Mouse (Mus musculus): Measurements from ENCODE around the gene Ccdc130. TPM values are rescaled to one million over a fixed set of nuclear protein-coding genes. Genes with fewer than 3 reads are reported as not detected.

Gene Ccdc130
- total RNA-seq, 2 experiments from 2014 or later, result 9.6 to 10.1 TPM

GRCm38 (mm10) chr8:84241821-84242220, 28.4 kb downstream of the Ccdc130 start:
- intact Hi-C loops (cut with DNase I; ENCODE audit: low total_unique reads), result no loop called here
- DNase-seq, result no peak

DNA sequence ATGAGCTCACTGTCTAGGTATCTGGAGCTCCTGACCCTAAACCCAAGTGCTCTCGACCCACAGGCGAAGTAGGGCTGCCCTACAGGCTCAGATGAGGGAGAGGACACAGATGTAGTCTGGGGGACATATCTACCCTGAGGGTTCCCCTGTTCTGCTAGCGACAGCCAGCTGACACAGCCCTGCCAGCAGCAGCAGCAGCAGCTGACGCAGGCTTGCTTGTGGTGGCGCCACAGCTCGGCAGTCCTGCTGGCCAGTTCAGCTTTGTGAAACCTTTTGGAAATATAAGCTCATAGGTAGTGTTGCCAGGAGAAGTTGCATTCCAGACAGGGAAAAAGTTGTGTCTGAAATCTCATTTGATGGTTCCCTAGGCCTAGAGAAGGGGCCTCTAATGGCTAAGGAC, 29.0 kb downstream of the Ccdc130 start:
- intact Hi-C loops (cut with DNase I; ENCODE audit: low total_unique reads), result no loop called here
- DNase-seq, result no peak

DNA sequence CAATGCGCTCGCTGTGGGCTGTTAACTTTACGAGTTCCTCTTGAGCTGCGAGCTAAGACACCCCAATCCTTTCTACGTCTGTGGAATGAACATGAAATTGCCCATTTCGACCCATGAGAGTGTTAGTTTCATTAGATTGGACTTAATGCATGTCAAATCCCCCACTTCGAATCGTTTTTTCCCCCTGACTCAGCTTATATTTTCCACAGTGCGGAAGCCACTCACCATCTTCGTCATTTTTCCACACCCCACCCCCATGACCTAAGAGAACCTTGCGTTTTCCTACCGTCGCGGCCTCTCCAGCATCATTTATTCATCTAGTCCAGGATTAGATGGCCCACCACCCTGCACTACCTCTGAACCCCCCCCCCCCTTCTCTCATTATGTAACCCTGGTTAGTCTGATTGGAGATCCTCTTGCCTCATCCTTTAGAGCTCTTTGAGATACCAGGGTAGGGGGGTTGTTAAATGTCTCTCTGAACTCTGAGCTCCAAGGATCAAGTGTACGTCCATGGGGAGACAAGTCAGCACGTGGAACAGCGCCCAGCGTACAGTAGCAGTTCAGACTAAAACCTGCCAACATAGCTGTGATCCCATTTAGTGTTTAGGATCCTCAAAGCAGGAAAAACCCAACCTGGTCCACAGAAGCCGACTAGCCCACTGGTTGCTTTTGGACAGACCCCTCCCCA, 32.5 kb downstream of the Ccdc130 start:
- intact Hi-C loops (cut with DNase I; ENCODE audit: low total_unique reads), result no loop called here
- DNase-seq, result no peak

DNA sequence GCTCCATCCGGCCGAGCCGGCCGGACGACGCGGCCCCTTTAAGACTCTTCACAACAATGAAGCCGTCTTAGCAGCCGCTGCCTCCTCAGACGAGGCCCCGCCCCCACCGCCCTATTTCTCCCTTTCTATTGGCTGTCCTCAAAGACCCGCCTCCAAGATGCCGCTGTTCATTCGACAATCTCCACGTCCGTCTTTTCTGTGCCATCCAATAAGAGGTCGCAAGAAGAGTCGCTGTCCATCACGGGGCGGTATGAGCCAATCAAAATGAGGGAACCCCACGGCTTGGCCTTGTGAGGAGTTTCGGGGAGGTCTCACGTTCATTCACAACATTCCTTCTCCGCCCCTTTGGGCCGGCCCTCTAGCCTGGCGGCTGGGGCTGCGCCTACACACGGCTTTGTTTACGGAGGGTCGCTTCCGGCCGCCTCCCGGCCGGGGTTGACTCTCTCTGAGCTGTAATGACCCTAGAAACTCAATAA, 33.1 kb downstream of the Ccdc130 start, which contains the start of gene Zswim4:
Gene Zswim4, minus strand, starts transcription at position 58 of the 476 bp plus-strand sequence.
- intact Hi-C loops (cut with DNase I; ENCODE audit: low total_unique reads), result no loop called here

DNA sequence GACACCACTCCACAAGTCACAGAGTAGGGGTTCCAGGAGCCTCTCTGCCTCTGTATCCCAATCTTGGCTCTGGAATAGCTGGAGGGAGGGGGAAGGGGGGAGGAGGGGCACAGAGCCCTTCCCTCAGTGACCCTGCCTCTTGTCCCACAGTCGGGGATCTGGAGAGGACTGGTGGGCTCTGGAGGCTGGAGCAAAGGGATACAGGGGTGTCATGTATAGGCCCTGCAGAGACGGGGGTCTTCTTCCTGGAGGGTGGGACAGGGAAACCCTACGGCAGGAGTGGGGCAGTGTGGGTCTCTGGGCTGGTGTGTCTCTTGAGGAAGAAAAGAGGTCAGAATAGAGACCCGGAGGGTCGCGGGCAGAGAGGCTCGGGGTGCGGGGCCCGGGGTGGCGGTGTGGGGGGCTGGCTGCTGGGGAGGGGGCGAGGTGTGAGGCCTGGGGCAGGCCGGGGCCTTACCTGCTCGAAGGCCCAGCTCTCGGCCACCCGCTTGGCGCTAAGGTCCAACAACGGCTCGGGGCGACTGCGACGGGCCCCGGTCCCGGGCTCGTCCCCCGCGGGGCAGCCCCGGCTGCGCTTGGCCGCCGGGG, 33.7 kb downstream of the Ccdc130 start:
- intact Hi-C loops (cut with DNase I; ENCODE audit: low total_unique reads), result no loop called here
- DNase-seq, result no peak

More for the DNA sequence above, 33.1 kb downstream of the Ccdc130 start, which contains the start of gene Zswim4:
- DNase-seq, result peak; percentile 96

DNA sequence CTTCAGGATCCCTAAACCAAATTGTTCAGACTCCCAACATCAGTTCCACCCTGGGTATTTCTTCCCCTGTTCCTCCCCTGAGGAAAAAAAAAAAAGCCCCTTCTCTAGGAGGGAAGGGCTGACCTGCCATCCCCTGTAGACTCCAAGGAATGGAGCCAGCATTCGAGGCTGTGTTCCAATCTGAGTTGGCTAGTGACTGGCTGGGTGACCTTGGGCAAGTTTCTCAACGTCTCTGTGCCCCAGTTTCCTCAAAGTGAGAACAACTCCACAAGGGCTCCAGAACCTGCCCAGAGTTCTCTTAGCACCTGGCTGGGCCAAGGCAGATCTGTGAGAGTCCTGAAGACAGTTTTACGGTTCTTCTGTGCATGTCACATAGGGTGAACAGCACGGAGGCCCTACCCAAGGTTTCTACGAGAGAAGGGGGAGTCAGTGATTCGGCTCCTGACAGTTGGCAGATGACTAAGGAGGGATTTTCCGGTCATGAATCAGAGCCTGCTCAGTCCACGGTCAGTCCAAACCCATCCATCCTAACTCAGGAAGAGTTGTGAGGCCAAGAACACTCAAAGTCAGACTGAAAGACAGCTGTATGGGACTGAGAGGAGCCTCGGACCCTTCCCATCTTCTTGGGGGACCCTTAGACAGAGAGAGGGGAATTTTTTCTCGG, 34.3 kb downstream of the Ccdc130 start:
- intact Hi-C loops (cut with DNase I; ENCODE audit: low total_unique reads), result no loop called here
- DNase-seq, result no peak

DNA sequence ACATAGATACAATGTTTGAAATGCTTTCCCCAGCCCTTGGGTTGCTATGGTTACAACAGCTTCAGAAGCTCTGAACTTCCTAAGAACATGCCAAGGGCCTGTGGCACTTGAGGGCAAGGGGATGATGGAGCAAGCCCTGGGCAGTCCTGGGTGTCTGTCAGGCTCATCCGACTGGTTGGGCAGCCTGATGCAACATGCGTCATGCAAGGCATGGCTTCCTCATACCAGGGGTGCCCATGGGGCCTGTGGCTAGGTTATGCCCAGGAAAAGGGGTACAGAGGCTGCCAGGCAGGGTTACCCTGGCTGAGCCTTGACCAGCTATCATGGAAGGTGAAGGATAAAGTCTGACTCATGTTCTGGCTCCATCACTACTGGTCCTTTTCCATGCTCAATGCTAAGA, 37.1 kb downstream of the Ccdc130 start:
- DNase-seq, result no peak
- intact Hi-C loops (cut with DNase I; ENCODE audit: low total_unique reads), result no loop called here

- no peak for DNase-seq
- intact Hi-C loops (cut with DNase I; ENCODE audit: low total_unique reads), result no loop called here
These were observed 39.4 kb downstream of the Ccdc130 start for GRCm38 (mm10) chr8:84230735-84231134.

- no peak for DNase-seq
These were observed 46.7 kb downstream of the Ccdc130 start for GRCm38 (mm10) chr8:84223322-84224029.

GRCm38 (mm10) chr8:84222566-84223165, 47.5 kb downstream of the Ccdc130 start:
- DNase-seq, result no peak
- intact Hi-C loops (cut with DNase I; ENCODE audit: low total_unique reads), result loop anchor here (5.0 kb wide), 1 partner anchor 40 kb away; no protein-coding TSS in a partner anchor

More at GRCm38 (mm10) chr8:84223322-84224029, 46.7 kb downstream of the Ccdc130 start:
- intact Hi-C loops (cut with DNase I; ENCODE audit: low total_unique reads), result loop anchor here (5.0 kb wide), 1 partner anchor 41 kb away; no protein-coding TSS in a partner anchor

DNA sequence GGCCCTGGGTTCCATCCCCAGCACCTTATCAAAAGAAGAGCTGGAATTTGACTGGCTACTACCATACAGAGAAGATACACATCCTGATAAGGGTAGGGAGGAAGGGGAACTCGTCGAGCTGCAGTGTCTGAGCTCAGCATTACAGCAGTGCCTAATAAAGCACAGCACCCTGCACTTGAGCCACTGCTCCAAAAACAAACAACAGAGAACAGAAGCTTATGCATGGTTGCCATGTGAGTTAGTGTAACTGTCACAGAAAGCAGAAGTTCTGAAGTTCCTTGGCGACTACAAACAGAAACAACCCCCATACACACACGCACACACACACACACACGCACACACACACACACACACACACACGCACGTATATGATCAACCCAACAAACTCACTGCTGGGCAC, 50.1 kb downstream of the Ccdc130 start:
- intact Hi-C loops (cut with DNase I; ENCODE audit: low total_unique reads), result loop anchor here (5.0 kb wide), 1 partner anchor 38 kb away; no protein-coding TSS in a partner anchor
- DNase-seq, result no peak

GRCm38 (mm10) chr8:84218143-84218542, 52.0 kb downstream of the Ccdc130 start:
- no peak for DNase-seq
- intact Hi-C loops (cut with DNase I; ENCODE audit: low total_unique reads), result no loop called here

DNA sequence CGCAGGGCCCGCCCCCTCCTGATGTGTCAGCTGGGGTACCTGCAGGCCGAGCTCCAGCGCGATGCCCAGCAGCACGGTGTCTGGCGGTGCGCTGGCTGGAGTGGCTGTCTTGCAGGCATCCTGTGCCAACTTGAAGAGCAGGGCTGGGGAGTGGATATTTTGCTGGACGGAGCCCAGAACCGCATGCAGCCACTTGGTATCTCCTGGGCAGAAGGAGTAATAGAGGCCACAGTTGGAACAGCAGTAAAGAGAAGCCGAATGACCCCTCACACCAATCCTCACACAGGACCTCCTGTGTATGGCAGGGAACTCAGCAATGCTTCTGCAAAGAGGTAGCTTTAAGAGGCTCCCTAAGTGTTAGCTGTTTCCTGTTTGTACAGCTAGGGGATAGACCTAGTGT, 53.0 kb downstream of the Ccdc130 start:
- intact Hi-C loops (cut with DNase I; ENCODE audit: low total_unique reads), result no loop called here

GRCm38 (mm10) chr8:84213277-84213676, 56.9 kb downstream of the Ccdc130 start:
- no peak for DNase-seq
- intact Hi-C loops (cut with DNase I; ENCODE audit: low total_unique reads), result no loop called here

More for the DNA sequence above, 53.0 kb downstream of the Ccdc130 start:
- DNase-seq, result no peak

DNA sequence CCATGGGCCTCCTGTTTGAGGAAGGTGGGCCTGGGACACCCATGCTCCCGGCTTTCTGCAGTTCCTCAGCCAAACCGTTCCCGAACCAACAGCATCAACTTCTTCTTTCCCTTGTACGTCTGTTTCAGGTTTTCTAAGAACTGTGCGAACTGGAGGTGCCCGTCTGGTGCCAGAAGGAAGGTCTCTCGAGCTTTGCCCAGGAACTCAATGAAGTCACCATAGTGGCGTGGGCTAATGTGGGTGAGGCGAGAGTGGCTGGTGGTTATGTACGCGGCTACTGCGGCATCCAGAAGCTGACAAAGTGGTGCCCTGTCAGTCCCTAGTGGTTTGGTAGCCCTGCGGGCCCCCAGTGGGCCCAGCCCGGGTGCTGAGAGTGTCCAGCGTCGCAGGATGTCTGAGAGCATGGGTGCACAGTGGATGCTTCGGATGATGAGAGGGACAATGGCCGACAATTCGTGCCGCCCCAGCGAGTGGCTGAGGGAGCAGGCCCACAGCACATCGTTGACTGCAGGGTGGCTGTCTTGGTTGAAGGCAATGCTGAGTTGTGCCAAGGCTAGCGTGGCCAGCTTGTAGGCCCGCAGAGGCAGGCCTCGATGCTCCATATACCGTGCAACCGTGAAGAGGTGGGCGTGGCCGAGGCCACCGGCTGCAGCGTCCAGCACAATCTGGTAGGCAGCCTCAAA, 58.2 kb downstream of the Ccdc130 start:
- DNase-seq, result no peak
- intact Hi-C loops (cut with DNase I; ENCODE audit: low total_unique reads), result loop anchor here (2.0 kb wide), 1 partner anchor 25 kb away; no protein-coding TSS in a partner anchor

DNA sequence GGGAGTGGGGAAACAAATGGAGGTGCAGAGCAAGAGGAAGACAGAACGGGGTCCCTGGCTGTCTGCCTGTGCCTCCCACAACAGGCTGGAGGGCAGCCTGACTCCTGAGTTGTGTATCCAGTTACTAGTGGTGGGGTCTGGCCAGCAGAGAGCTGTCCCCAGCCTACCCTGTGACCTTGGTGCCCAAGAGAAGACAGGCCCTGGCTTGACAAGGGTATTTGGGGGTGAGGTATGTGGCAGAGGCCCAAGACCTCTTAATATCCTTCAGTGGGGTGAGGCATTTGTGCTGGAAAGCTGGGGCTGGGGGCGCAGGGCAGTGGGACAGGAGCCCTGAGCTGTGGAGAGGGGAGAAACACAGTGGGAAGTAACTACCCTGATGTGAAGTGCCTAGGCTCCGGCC, 59.0 kb downstream of the Ccdc130 start:
- intact Hi-C loops (cut with DNase I; ENCODE audit: low total_unique reads), result loop anchor here (2.0 kb wide), 1 partner anchor 24 kb away; no protein-coding TSS in a partner anchor
- no peak for DNase-seq

DNA sequence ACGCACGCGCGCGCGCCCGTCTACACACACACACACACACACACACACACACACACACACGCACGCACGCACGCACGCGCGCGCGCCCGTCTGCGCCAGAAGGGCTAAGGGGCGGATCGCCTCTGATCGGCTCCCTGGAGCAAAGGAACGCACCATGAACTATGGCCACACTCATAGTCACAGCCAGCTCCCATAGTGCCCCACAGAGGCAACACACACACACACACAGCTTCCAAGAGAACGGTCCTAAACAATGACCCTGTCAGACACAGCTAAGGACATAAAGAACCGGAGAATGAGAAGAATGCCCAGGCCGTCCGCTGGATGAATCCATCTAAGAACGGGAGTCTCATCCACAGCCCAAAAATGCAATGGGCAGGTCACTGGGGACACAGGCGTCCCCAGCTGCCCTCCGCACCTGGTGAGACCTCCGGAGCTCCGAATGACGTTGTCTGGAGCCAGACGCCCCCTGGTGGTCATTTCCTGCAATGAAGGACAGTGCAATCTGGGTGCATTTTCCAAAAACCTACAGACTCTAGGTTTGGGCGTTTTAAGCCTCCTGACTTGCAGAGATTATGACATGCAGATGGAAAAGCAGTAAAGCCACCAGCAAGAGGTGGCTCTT, 59.9 kb downstream of the Ccdc130 start:
- intact Hi-C loops (cut with DNase I; ENCODE audit: low total_unique reads), result loop anchor here (2.0 kb wide), 1 partner anchor 23 kb away; no protein-coding TSS in a partner anchor
- DNase-seq, result peak; percentile 83
